Mouse (Mus musculus): ENCODE measurements around the gene Klra2. TPM values are rescaled to one million over a fixed set of nuclear protein-coding genes. Genes with fewer than 3 reads are reported as not detected.

The Klra2 gene
- polyA plus RNA-seq, 1 experiment, result not detected

- no peaks in the 10 kb centered on the region for H3K27me3 ChIP-seq (ENCODE audit: control insufficient read depth)
- H3K4me3 ChIP-seq (replicated peaks), result no peak overlapping the region
- TF ChIP-seq GATA1 (IDR thresholded peaks at IDR 0.05; ENCODE audit: low read length) (no peak), TAL1 (IDR thresholded peaks at IDR 0.05; ENCODE audit: low read length) (no peak)
- H3K4me1 ChIP-seq (ENCODE audit: control insufficient read depth), result no peaks in the 10 kb centered on the region
- H3K9me3 ChIP-seq (ENCODE audit: control insufficient read depth, low read length), result no peaks in the 10 kb centered on the region
- no peaks in the 10 kb centered on the region for H3K36me3 ChIP-seq (ENCODE audit: control insufficient read depth)
These were observed 23.1 kb upstream of the Klra2 start for GRCm38 (mm10) chr6:131270312-131270711.

- Histone ChIP-seq H3K36me3 (ENCODE audit: control insufficient read depth) (no peaks in the 10 kb centered on the region), H3K27me3 (ENCODE audit: control insufficient read depth) (no peaks in the 10 kb centered on the region), H3K4me3 (replicated peaks) (no peak overlapping the region), H3K4me1 (ENCODE audit: control insufficient read depth) (no peaks in the 10 kb centered on the region), H3K9me3 (ENCODE audit: control insufficient read depth, low read length) (no peaks in the 10 kb centered on the region)
- TF ChIP-seq GATA1 (IDR thresholded peaks at IDR 0.05; ENCODE audit: low read length), result no peak
- TF ChIP-seq TAL1 (IDR thresholded peaks at IDR 0.05; ENCODE audit: low read length), result no peak
These were observed 22.4 kb upstream of the Klra2 start for GRCm38 (mm10) chr6:131269599-131269998.

- H3K4me1 ChIP-seq (ENCODE audit: control insufficient read depth), result no peaks in the 10 kb centered on the region
- H3K27me3 ChIP-seq (ENCODE audit: control insufficient read depth), result no peaks in the 10 kb centered on the region
- H3K9me3 ChIP-seq (ENCODE audit: control insufficient read depth, low read length), result no peaks in the 10 kb centered on the region
- no peak overlapping the region for H3K4me3 ChIP-seq (replicated peaks)
- H3K36me3 ChIP-seq (ENCODE audit: control insufficient read depth), result no peaks in the 10 kb centered on the region
- TF ChIP-seq TAL1 (IDR thresholded peaks at IDR 0.05; ENCODE audit: low read length), result no peak
- no peak for TF ChIP-seq GATA1 (IDR thresholded peaks at IDR 0.05; ENCODE audit: low read length)
These were observed 17.0 kb upstream of the Klra2 start for GRCm38 (mm10) chr6:131264175-131264574.

GRCm38 (mm10) chr6:131262778-131263177, 15.6 kb upstream of the Klra2 start:
- Histone ChIP-seq H3K9me3 (ENCODE audit: control insufficient read depth, low read length) (no peaks in the 10 kb centered on the region), H3K27me3 (ENCODE audit: control insufficient read depth) (no peaks in the 10 kb centered on the region), H3K4me1 (ENCODE audit: control insufficient read depth) (no peaks in the 10 kb centered on the region), H3K36me3 (ENCODE audit: control insufficient read depth) (no peaks in the 10 kb centered on the region), H3K4me3 (replicated peaks) (no peak overlapping the region)
- TF ChIP-seq GATA1 (IDR thresholded peaks at IDR 0.05; ENCODE audit: low read length), result no peak
- no peak for TF ChIP-seq TAL1 (IDR thresholded peaks at IDR 0.05; ENCODE audit: low read length)

GRCm38 (mm10) chr6:131262009-131262408, 14.8 kb upstream of the Klra2 start:
- no peaks in the 10 kb centered on the region for H3K36me3 ChIP-seq (ENCODE audit: control insufficient read depth)
- no peaks in the 10 kb centered on the region for H3K9me3 ChIP-seq (ENCODE audit: control insufficient read depth, low read length)
- no peaks in the 10 kb centered on the region for H3K27me3 ChIP-seq (ENCODE audit: control insufficient read depth)
- H3K4me1 ChIP-seq (ENCODE audit: control insufficient read depth), result no peaks in the 10 kb centered on the region
- H3K4me3 ChIP-seq (replicated peaks), result no peak overlapping the region
- TF ChIP-seq GATA1 (IDR thresholded peaks at IDR 0.05; ENCODE audit: low read length) (no peak), TAL1 (IDR thresholded peaks at IDR 0.05; ENCODE audit: low read length) (no peak)

GRCm38 (mm10) chr6:131245081-131245480, 2.1 kb downstream of the Klra2 start:
- Histone ChIP-seq H3K36me3 (ENCODE audit: control insufficient read depth) (no peaks in the 10 kb centered on the region), H3K4me1 (ENCODE audit: control insufficient read depth) (no peaks in the 10 kb centered on the region), H3K27me3 (ENCODE audit: control insufficient read depth) (no peaks in the 10 kb centered on the region), H3K9me3 (ENCODE audit: control insufficient read depth, low read length) (no peaks in the 10 kb centered on the region), H3K4me3 (replicated peaks) (no peak overlapping the region)
- TF ChIP-seq GATA1 (IDR thresholded peaks at IDR 0.05; ENCODE audit: low read length) (no peak), TAL1 (IDR thresholded peaks at IDR 0.05; ENCODE audit: low read length) (no peak)

Other genes starting within 250 kb of the Klra2 start
- 0.17 and 0.18 TPM in 2 replicates for gene Magohb, start 45.9 kb upstream of the Klra2 start, polyA plus RNA-seq (2012)
- gene Styk1, start 106.2 kb upstream of the Klra2 start, polyA plus RNA-seq (2012), result not detected in 2 replicates
- 366 and 393 TPM in 2 replicates for gene Ybx3, start 141.1 kb upstream of the Klra2 start, polyA plus RNA-seq (2012)
- not detected in 2 replicates for gene 5430401F13Rik, start 239.0 kb upstream of the Klra2 start, polyA plus RNA-seq (2012)
- gene Gm6619, start 239.0 kb upstream of the Klra2 start, polyA plus RNA-seq (2012), result not detected in 2 replicates